Mouse (Mus musculus) hindbrain, embryonic 15.5 days (tissue): ENCODE data around the gene Snx32. TPM values are rescaled to one million over a fixed set of nuclear protein-coding genes. Genes with fewer than 3 reads are reported as not detected.

ENCODE experiments used
- ATAC-seq: fragments of 200-750 bp; cut with Nextera tagmentation; 2 replicates; pipeline ENCODE4 v1.8.0; 2017; ENCODE audit warnings: low read depth, moderate number of reproducible peaks, moderate TSS enrichment; ENCODE audit not compliant: low FRiP score
- H3K27ac ChIP-seq: fragments of 300-500 bp; sonication (generic); replicated peaks from 2 replicates; pipeline ENCODE4 v1.5.1; 2015; ENCODE audit warnings: mild to moderate bottlenecking, inconsistent platforms
- H3K27me3 ChIP-seq: fragments of 300-500 bp; sonication (generic); 2 replicates; pipeline ENCODE4 v1.6.1; 2015; ENCODE audit warnings: control low read depth, inconsistent platforms
- H3K36me3 ChIP-seq: fragments of 300-500 bp; sonication (generic); 2 replicates; pipeline ENCODE4 v1.6.1; 2015; ENCODE audit warnings: control low read depth, inconsistent platforms
- H3K4me1 ChIP-seq: fragments of 300-500 bp; sonication (generic); replicated peaks from 2 replicates; pipeline ENCODE4 v1.6.1; 2015; ENCODE audit warnings: control low read depth, inconsistent platforms
- H3K4me2 ChIP-seq: fragments of 300-500 bp; sonication (generic); 2 replicates; pipeline ENCODE4 v1.6.1; 2015; ENCODE audit warnings: moderate library complexity, mild to moderate bottlenecking, inconsistent platforms
- H3K4me3 ChIP-seq: fragments of 300-500 bp; sonication (generic); 2 replicates; pipeline ENCODE4 v1.5.1; 2015; ENCODE audit warnings: mild to moderate bottlenecking, inconsistent platforms
- H3K9ac ChIP-seq: fragments of 300-500 bp; sonication (generic); 2 replicates; pipeline ENCODE4 v1.6.1; 2015; ENCODE audit warnings: inconsistent platforms
- H3K9me3 ChIP-seq: fragments of 300-500 bp; sonication (generic); 2 replicates; pipeline ENCODE4 v1.6.1; 2016; ENCODE audit warnings: control low read depth, inconsistent platforms
- WGBS: fragments of 180-500 bp; shearing (Covaris S2); methylation state at CpG from one replicate; pipeline ENCODE4 v1.1.7; 2015; 5-methylcytosine and 5-hydroxymethylcytosine counted together
- polyA plus RNA-seq: library from polyadenylated mRNA; unstranded; fragments of >200 nt; fragmentation: Nextera tagmentation; extraction: Ambion mirVana; gene quantifications from 2 replicates; pipeline ENCODE4 v1.2.1, GENCODE M21; 2015

Snx32 gene
- 94.6 and 99.8 TPM in 2 replicates for polyA plus RNA-seq

DNA sequence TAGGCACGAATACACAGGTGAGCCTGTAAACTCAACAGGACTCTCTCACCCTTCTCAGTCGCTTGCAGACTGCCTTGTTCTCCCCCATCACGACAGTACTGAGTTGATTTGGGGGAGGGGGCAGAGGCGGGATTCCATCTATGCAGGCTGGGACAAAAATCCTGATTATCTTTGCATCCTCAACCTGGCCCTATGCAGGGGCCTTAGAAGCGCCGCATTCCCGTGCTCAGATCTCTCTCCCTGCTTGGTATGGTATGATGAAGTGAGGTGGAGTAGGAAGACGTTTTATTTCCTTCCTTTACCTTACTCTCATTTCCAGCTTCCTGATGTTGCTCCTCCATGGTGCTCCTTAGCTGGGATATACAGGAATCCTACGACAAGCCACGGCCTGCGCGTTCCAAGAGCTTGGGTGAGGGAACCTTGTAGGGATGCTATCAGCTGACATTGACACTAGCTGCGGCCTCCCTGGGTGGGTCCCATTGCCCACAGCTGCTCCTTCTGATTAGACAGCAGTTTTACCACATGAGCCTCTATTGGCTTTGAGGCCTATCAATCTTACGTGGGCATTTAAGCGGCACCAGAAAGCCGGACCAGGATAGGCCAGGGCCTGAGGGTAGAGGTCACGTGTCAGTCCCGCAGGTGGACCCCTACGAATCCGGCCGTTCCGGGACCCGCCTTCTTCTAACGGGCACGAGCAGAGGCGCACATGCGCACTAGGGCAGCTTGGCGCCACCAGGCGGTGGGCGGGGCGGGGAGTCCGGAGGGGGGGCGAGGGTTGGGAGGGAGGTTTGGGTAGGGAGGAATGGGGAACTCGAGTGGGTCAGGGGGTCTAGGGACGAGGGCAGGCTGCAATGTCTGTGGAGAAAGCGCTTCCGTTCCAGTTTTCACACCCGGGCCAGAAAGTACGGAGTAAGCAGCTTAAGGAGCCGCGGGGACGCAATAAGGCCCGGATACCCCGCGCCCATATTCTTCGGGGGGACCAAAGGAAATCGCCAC lies at the start of gene Snx32:
Gene Snx32, minus strand, starts transcription at position 508 of the 996 bp plus-strand sequence.
- peaks cover 30% of the 10 kb centered on the region for H3K4me1 ChIP-seq
- no peaks in the 10 kb centered on the region for H3K36me3 ChIP-seq
- H3K27ac ChIP-seq, result peak within 1 kb of the TSS; percentile 77
- peak within 1 kb of the TSS; percentile 87 for H3K4me2 ChIP-seq
- peak within 1 kb of the TSS; percentile 68 for H3K9ac ChIP-seq
- 2% methylated on average over 46 of the region's 47 CpGs for WGBS
- peak; percentile 100 for ATAC-seq
- no peaks in the 10 kb centered on the region for H3K9me3 ChIP-seq
- H3K4me3 ChIP-seq, result peak within 1 kb of the TSS; percentile 46
- H3K27me3 ChIP-seq, result no peaks in the 10 kb centered on the region

DNA sequence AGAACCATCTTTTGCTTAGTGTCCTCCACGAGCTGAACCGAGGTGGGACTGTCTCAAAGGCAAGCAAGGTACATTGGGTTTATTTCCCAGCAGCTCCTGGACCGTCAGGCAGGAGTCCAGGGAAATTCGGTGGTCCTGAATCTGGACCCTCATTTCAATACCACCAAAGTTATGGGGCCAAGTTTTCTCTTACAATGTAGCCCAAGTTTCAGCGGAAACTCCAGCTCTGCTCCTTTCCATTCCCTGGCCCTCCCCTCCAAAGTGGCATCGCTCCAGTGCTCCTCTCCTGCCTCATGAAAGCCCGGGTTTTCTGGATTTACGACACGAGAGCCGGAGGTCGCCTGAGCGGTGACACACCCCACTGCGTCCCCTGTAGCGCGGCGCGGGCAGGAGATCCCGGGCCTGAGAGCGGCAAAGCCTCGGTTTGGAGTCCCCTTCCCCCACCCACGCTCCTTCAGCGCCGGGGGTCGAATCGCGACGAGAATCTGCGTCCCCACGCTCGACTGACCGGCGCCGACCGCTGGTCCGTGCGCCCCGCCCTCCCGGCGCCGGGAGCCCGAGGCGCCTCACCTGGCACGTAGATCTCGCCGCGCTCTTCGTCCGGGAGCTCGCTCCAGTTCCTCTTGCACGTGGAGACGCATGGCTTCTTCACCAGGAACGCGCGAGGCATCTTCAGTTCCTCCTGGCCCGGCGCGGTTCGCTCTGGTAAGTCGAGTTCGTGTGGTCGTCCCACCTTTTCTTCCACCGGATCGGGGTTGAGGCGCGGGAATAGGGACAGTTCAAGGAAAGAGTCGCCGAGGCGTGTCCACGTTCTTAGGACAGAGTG lies 49.5 kb upstream of the Snx32 start:
- Histone ChIP-seq H3K27ac (no peak overlapping the region), H3K4me3 (peak overlapping the region; percentile 42), H3K36me3 (no peaks in the 10 kb centered on the region), H3K9ac (peak overlapping the region; percentile 2; the same call in 1 of the 2 replicates), H3K9me3 (no peaks in the 10 kb centered on the region), H3K4me2 (peak overlapping the region; percentile 88), H3K4me1 (peaks cover 17% of the 10 kb centered on the region), H3K27me3 (peaks cover 89% of the 10 kb centered on the region)
- WGBS, result under 1% methylated on average over 69 of the region's 69 CpGs
- ATAC-seq, result no peak

DNA sequence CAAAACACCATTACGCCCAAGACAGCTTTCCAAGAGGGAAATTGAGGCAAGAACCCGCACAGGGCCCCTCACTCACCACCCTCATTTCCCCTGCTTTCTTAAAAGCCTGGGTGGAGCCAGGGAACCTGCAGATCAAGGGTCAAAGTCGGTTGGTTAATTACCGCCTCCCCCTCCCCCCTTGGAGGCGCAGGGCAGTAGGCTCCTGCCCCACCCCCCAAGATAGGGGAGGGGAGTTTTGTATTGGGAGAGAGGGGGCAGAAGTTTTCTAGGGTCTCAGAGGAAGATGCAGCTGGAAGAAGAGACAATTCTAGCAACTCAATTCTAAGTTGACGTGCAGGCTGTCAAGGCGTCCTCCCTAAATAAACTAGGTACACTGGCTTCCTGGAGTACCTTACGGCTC lies 48.9 kb upstream of the Snx32 start:
- Histone ChIP-seq H3K9me3 (no peaks in the 10 kb centered on the region), H3K27me3 (peaks cover 83% of the 10 kb centered on the region), H3K36me3 (no peaks in the 10 kb centered on the region), H3K4me2 (no peak overlapping the region), H3K9ac (no peak overlapping the region), H3K4me3 (no peak overlapping the region), H3K27ac (no peak overlapping the region), H3K4me1 (peaks cover 17% of the 10 kb centered on the region)
- no peak for ATAC-seq
- 16% methylated on average over 8 of the region's 8 CpGs for WGBS

DNA sequence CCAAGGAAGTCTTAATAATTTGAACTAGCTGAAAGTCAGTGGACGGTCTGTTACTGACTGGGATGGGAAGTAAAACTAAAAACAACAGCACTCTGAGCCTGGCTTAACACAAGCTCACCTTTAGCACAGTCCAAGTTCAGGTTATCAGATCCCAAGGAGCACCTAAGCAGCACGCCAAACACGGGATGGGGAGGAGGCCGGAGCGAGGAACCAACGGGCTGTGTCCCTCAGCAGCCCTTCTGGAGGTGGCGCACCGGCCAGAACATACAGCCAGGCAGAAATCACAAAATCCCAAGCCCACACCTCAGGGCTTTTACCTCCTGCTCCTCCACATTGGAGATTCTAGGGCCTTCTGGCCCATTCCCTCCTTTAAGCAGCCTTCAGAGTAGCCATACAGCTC lies 48.4 kb upstream of the Snx32 start:
- Histone ChIP-seq H3K27ac (no peak overlapping the region), H3K9me3 (no peaks in the 10 kb centered on the region), H3K4me1 (peaks cover 17% of the 10 kb centered on the region), H3K9ac (no peak overlapping the region), H3K36me3 (no peaks in the 10 kb centered on the region), H3K4me3 (no peak overlapping the region), H3K4me2 (no peak overlapping the region), H3K27me3 (peaks cover 78% of the 10 kb centered on the region)
- ATAC-seq, result no peak
- 67% methylated on average over 8 of the region's 8 CpGs for WGBS

DNA sequence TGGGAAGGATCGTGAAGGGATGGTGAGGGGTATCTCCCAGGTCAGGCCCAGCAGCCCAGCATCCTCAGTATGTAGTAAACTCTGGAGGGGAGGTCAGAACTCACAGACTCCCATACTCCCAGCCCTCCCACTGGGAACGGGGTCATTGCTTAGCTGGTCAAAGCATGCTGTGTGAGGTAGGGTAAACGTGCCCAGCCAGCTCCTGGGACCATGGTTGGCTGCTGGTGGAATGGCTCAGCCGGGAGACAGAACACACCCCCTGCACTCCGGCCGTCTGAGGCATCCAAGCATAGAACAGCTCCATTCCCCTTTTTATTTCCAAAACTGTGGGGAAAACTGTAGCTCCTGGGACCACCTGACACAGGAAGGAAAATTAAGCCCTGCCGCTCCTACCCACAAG lies 47.8 kb upstream of the Snx32 start:
- no peak for ATAC-seq
- WGBS, result 45% methylated on average over 7 of the region's 7 CpGs
- Histone ChIP-seq H3K4me3 (no peak overlapping the region), H3K27me3 (peaks cover 72% of the 10 kb centered on the region), H3K4me2 (no peak overlapping the region), H3K27ac (no peak overlapping the region), H3K36me3 (no peaks in the 10 kb centered on the region), H3K4me1 (peaks cover 17% of the 10 kb centered on the region), H3K9ac (no peak overlapping the region), H3K9me3 (no peaks in the 10 kb centered on the region)

DNA sequence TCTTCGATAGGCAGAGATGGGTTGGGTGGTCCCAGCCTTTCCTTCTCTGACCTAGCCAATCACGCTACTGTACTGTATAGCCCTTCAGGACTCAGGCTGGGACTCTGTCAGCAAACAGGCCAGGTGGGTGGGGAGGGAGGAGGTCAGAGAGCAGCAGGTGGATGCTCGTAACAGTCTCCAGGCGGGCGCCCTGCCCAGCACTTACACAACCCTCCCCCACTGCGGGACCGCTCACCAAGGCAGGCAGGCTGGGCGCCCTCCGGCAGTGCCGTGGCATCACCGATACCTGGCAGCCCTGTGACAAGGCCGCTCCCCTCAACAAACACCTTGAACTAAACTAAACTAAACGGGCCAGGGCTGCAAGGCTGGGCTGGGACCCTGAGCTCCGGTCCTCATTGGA lies 43.9 kb upstream of the Snx32 start:
- WGBS, result 84% methylated on average over 14 of the region's 14 CpGs
- no peak for ATAC-seq

DNA sequence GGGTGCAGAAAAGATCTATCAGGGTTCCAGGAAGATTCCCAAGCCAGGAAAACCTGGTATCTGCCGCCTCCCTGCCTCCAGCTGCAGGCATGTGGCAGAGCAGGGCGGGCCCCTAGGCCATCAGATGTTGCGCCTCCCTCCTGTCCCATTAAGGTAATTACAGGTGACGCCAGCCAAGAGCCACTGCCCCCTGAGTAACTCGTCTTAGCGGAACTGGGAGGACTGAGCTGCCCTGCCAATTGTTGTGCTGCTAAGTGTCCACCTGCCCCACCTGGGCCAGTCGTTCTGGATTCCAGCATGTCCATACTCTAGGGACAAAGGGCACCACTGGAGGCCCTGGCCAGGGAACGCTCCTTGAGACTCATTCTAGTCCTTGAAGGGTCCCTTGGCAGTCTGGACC lies 43.5 kb upstream of the Snx32 start:
- Histone ChIP-seq H3K9ac (no peak overlapping the region), H3K27me3 (peaks cover 28% of the 10 kb centered on the region), H3K4me3 (no peak overlapping the region), H3K9me3 (no peaks in the 10 kb centered on the region), H3K27ac (no peak overlapping the region), H3K4me2 (no peak overlapping the region), H3K36me3 (no peaks in the 10 kb centered on the region), H3K4me1 (no peaks in the 10 kb centered on the region)
- 69% methylated on average over 8 of the region's 8 CpGs for WGBS
- no peak for ATAC-seq

More for the DNA sequence above, 43.9 kb upstream of the Snx32 start:
- Histone ChIP-seq H3K36me3 (no peaks in the 10 kb centered on the region), H3K9me3 (no peaks in the 10 kb centered on the region), H3K4me3 (no peak overlapping the region), H3K9ac (no peak overlapping the region), H3K27ac (no peak overlapping the region), H3K4me1 (no peaks in the 10 kb centered on the region), H3K27me3 (peaks cover 32% of the 10 kb centered on the region), H3K4me2 (no peak overlapping the region)

DNA sequence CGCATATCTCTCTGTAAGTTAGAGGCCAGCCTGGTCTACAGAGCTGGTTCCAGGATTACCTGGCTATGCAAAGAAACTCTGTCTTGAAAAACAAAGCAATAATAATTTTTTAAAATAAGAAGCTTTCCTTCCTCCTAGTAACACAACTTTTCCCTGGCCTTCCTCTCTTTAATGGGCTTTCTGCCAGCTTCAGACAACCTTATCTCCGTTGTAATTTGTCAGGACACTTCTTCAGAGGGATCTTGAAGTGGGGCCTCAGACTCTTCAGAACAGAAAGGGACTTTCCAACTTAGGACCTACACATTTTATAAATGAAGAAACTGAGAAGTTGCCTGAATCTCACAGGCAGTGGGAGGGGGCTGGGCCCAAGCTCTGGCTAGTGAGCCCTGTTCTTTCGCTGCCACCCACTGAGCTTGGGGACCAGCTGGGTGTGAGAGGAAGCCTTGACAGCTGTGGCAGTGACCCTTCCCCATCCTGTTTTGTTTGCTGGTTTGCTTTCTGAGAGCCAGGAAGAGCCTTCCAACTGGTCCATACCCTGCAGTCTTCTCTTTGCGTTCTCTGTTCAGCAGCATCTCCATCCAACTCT lies 37.2 kb upstream of the Snx32 start:
- H3K27me3 ChIP-seq, result no peaks in the 10 kb centered on the region
- no peak overlapping the region for H3K9ac ChIP-seq
- H3K4me3 ChIP-seq, result no peak overlapping the region
- no peaks in the 10 kb centered on the region for H3K9me3 ChIP-seq
- no peak overlapping the region for H3K27ac ChIP-seq
- no peaks in the 10 kb centered on the region for H3K4me1 ChIP-seq
- ATAC-seq, result no peak
- H3K4me2 ChIP-seq, result no peak overlapping the region
- WGBS, result 83% methylated on average over 4 of the region's 4 CpGs
- no peaks in the 10 kb centered on the region for H3K36me3 ChIP-seq

DNA sequence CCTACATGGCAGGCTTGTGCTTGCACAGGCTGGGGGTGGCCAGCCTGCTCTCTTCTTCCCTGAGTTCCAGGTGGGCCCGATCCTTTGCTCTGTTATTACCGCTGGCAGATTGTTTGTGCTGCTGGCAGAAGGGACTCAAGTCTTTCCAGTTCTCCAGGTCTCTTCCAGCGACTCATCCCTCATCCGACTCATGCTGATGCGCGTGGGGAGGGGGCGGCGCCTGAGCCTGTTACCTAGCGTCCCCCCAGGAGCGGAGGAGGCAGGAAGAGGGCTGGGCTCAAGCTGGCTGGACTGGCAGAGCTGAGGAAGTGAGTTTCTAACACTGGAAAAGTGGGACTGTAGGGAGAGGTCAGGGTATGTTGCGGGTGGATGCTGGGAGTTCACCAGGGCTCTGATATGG lies 33.7 kb upstream of the Snx32 start:
- no peak for ATAC-seq
- Histone ChIP-seq H3K4me2 (no peak overlapping the region), H3K4me3 (no peak overlapping the region), H3K27me3 (no peaks in the 10 kb centered on the region), H3K27ac (no peak overlapping the region), H3K9ac (no peak overlapping the region), H3K4me1 (no peaks in the 10 kb centered on the region), H3K9me3 (no peaks in the 10 kb centered on the region), H3K36me3 (no peaks in the 10 kb centered on the region)
- WGBS, result 55% methylated on average over 11 of the region's 11 CpGs

DNA sequence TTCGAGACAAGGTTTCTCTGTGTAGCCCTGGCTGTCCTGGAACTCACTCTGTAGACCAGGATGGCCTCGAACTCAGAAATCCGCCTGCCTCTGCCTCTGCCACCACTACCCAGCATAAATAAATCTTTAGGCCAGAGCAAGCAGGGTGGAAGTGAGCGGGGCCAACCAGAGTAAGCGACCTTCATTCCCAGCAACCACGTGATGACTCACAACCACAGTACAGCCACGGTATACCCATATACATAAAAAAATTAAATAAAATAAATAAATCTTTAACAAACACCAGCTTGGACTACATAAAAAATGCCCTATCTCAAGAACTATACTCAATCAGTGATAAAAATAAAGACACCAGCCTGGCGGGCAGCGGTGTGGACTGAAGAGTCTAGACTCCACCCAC lies 33.0 kb upstream of the Snx32 start:
- Histone ChIP-seq H3K4me2 (no peak overlapping the region), H3K36me3 (no peaks in the 10 kb centered on the region), H3K9ac (no peak overlapping the region), H3K4me1 (no peaks in the 10 kb centered on the region), H3K27ac (no peak overlapping the region), H3K4me3 (no peak overlapping the region), H3K27me3 (no peaks in the 10 kb centered on the region), H3K9me3 (no peaks in the 10 kb centered on the region)
- WGBS, result 92% methylated on average over 9 of the region's 9 CpGs
- no peak for ATAC-seq

DNA sequence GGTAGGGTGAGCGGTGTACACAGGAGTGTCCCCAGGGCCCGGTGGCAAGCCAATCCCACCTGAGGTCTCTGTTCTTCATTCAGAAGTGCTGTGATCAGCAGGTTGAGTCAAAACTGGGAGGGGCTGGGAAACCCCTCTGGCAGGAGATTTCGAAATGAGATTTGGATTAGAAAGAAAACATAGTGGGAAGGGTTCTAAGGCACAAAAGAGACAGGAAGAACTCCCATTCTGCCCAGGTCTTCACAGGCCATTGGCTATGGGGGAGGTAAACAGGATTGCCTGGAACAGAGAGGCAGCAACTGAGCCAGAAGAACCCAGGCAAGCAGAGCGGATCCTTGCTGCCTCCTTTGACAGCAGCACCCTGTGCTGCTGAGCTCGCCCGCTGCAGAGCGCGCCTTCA lies 28.4 kb upstream of the Snx32 start:
- no peaks in the 10 kb centered on the region for H3K36me3 ChIP-seq
- H3K27me3 ChIP-seq, result 0 out of 2 replicates have a peak, but pooled peaks cover 5% of the 10 kb centered on the region
- no peaks in the 10 kb centered on the region for H3K9me3 ChIP-seq
- H3K9ac ChIP-seq, result no peak overlapping the region
- no peak overlapping the region for H3K27ac ChIP-seq
- ATAC-seq, result no peak
- H3K4me1 ChIP-seq, result no peaks in the 10 kb centered on the region
- H3K4me2 ChIP-seq, result no peak overlapping the region
- 65% methylated on average over 8 of the region's 8 CpGs for WGBS
- no peak overlapping the region for H3K4me3 ChIP-seq

DNA sequence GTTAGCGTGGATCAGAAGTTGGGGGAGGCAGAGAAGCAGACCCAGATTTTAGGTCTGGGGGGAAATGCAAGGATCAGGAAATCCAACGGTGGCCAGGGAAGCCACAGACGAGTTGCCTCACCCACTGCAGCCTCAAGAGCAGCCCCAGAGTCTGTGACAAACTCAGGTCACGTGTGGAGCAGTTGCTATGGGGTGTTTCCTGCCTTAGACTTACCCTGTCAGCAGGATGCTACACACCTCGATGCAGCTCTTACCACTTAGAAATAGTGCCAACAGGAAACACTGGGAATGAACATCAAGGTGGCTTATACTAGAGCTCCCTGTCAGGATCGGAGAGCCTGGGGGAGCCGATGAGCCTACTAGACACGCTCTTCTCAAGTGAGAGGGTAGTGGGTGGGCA lies 22.2 kb upstream of the Snx32 start:
- H3K27me3 ChIP-seq, result 0 out of 2 replicates have a peak, but pooled peaks cover 10% of the 10 kb centered on the region
- H3K4me3 ChIP-seq, result no peak overlapping the region
- 77% methylated on average over 8 of the region's 8 CpGs for WGBS
- H3K4me2 ChIP-seq, result no peak overlapping the region
- H3K9me3 ChIP-seq, result no peaks in the 10 kb centered on the region
- peaks cover 12% of the 10 kb centered on the region for H3K4me1 ChIP-seq
- H3K27ac ChIP-seq, result no peak overlapping the region
- no peak overlapping the region for H3K9ac ChIP-seq
- no peaks in the 10 kb centered on the region for H3K36me3 ChIP-seq
- no peak for ATAC-seq
